In the genomic region with DNA sequence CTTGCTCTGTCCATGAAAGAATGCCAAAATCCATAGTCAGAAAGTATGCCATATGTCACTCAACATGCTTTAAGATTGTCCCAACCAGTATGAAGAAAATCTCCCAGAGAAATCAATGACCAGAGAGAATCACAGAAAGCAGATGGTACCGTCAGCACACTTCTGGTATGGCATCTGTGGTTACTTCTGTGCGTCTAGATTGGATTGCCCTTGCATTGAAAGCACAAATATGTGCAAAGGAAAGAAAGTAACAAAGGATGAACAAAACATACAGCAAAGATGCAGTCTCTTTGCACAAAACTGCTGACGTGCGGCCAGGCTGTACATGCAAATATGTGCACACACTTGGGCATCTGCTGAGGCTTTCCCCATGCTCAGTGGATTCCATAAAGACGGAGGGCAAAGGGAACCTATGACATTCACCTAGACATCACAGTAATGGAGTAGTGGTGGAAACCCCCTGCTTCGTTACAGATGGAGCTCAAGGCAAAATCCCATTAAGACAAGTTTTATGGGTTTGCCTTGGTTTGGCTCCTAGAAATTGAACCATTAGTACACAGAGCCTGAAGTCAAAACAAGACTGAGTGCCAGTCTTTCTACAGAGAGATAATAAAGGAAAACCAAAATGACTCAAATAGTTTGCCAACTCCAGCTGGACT, we compare ENCODE assay signal across 14 mouse cellular contexts.
DNase-seq lines count a peak whose midpoint lies in the region; TF ChIP-seq lines count a peak whose summit lies in the region.
"Had no signal": no experiment of that assay in that cellular context is flagged by ENCODE, and none has a peak within 500 bp of the region (broad histone marks: within the 10 kb centered on the region; RNA-seq: fewer than 3 reads in every experiment).

No protein-coding gene starts in this region.

- peak; percentile 2 to 13 for DNase-seq in frontal cortex, adult 2 months (ENCODE audit: extremely low spot score in 1 of 2, low spot score in 1 of 2)
- DNase-seq in frontal cortex, postnatal 25 days (ENCODE audit: low spot score in 2 of 2): no peak
- peak; percentile 61 for DNase-seq in brain, adult 2 months (ENCODE audit: low read depth, low spot score)
- peak; percentile 81 for DNase-seq in brain, embryonic 14.5 days (ENCODE audit: low read depth)
- DNase-seq in layer of hippocampus, adult 9-10 months (ENCODE audit: low spot score): peak; percentile 78
- no peak for DNase-seq in embryo, embryonic 10 days (ENCODE audit: low spot score)
- DNase-seq in embryo, embryonic 11 days: no peak
- DNase-seq: adrenal gland, adult 8-10 months; gastrocnemius, adult 2 months; heart, adult 18-20 months; kidney, adult 18-20 months; kidney, postnatal 25 days; lung, adult 2 months; thymus, adult 2 months had no signal

- no peak for TF ChIP-seq CTCF in brain, embryonic 14.5 days (IDR thresholded peaks at IDR 0.05; ENCODE audit: borderline replicate concordance, extremely low read depth, insufficient read depth, insufficient read length)

- TF ChIP-seq POLR2A in brain, embryonic 14.5 days (IDR thresholded peaks at IDR 0.05; ENCODE audit: borderline replicate concordance, extremely low read depth, insufficient read depth, insufficient read length, poor library complexity, severe bottlenecking): no peak

Comparison
In these comparisons a context has a peak if more than half of its experiments do, and no peak if none do; other contexts are left out.
1. DNase-seq: peak in frontal cortex, adult 2 months (2 of 2), brain, adult 2 months (single experiment), brain, embryonic 14.5 days (single experiment) and layer of hippocampus, adult 9-10 months (single experiment); none in frontal cortex, postnatal 25 days (0 of 2), embryo, embryonic 10 days (single experiment) and embryo, embryonic 11 days (single experiment).